Mouse (Mus musculus): ENCODE data around the gene Spon1. TPM values are rescaled to one million over a fixed set of nuclear protein-coding genes. Genes with fewer than 3 reads are reported as not detected.

Gene Spon1
- total and polyA plus RNA-seq, 3 experiments, result not detected

DNA sequence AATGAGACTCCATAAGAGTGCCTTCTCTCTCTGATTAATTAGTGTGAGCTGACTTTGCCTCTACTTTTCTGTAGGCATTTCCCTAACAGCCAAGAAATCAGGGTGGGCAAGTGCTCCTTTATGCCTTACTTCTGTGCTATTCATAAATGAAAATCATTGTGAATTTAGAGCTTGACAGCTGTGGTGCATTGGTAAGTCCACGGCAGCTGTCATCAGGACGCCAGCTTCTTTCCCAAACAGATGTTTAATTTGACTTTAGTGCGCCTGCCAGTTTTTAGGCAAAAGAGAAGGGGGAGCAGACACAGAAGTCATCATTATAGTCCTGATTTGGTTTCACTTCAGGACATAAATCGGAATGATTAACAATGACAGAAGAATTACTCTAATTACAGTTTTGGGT is 84.6 kb downstream of the Spon1 start:
- Histone ChIP-seq H3K27ac (ENCODE audit: control insufficient read depth, low read depth, low read length) (no peak overlapping the region), H3K4me1 (ENCODE audit: control insufficient read depth in 1 of 2, insufficient read depth in 2 of 2, low read length in 2 of 2) (no peaks in the 10 kb centered on the region), H3K9ac (ENCODE audit: control insufficient read depth, low read depth, low read length, poor library complexity, severe bottlenecking) (no peak overlapping the region), H3K4me3 (ENCODE audit: control insufficient read depth in 1 of 2, insufficient read depth in 1 of 2, low read depth in 2 of 2, low read length in 2 of 2) (no peak overlapping the region), H3K36me3 (ENCODE audit: control insufficient read depth in 1 of 2, insufficient read depth in 2 of 2, low read length in 2 of 2) (no peaks in the 10 kb centered on the region), H3K9me3 (replicated peaks; ENCODE audit: insufficient read depth, low read length) (no peaks in the 10 kb centered on the region), H3K79me2 (ENCODE audit: control insufficient read depth, insufficient read depth, low read length, poor library complexity) (no peaks in the 10 kb centered on the region), H3K27me3 (ENCODE audit: control insufficient read depth in 1 of 2, insufficient read depth in 2 of 2, low read length in 2 of 2) (no peaks in the 10 kb centered on the region)
- no peak for DNase-seq (ENCODE audit: low read depth, low spot score)
- TF ChIP-seq GABPA (IDR thresholded peaks at IDR 0.05; ENCODE audit: low read depth, low read length), result no peak
- no peak for TF ChIP-seq POLR2AphosphoS2 (IDR thresholded peaks at IDR 0.05; ENCODE audit: low read length)
- TF ChIP-seq ZNF384 (IDR thresholded peaks at IDR 0.05; ENCODE audit: low read depth, low read length), result no peak
- TF ChIP-seq ZC3H11A (IDR thresholded peaks at IDR 0.05; ENCODE audit: low read depth, low read length), result no peak
- no peak for TF ChIP-seq TAL1 (IDR thresholded peaks at IDR 0.05; ENCODE audit: low read length)
- TF ChIP-seq ETS1 (IDR thresholded peaks at IDR 0.05; ENCODE audit: low read depth, low read length), result no peak
- no peak for TF ChIP-seq BHLHE40 (IDR thresholded peaks at IDR 0.05; ENCODE audit: borderline replicate concordance, low read depth, low read length)
- TF ChIP-seq RAD21 (IDR thresholded peaks at IDR 0.05; ENCODE audit: low read depth, low read length), result no peak
- no peak for TF ChIP-seq TCF12 (IDR thresholded peaks at IDR 0.05; ENCODE audit: low read depth, low read length)
- TF ChIP-seq CHD1 (IDR thresholded peaks at IDR 0.05; ENCODE audit: low read depth, low read length), result no peak
- TF ChIP-seq CTCF (IDR thresholded peaks at IDR 0.05 in 2 of 3, conservative IDR thresholded peaks at IDR 0.05 in 1 of 3; ENCODE audit: control insufficient read depth in 1 of 3, insufficient read depth in 1 of 3, low read depth in 2 of 3, low read length in 3 of 3, poor library complexity in 1 of 3, severe bottlenecking in 1 of 3), result no peak
- TF ChIP-seq ZKSCAN1 (IDR thresholded peaks at IDR 0.05; ENCODE audit: low read depth, low read length), result no peak
- TF ChIP-seq USF1 (IDR thresholded peaks at IDR 0.05; ENCODE audit: low read depth, low read length), result no peak
- TF ChIP-seq JUND (IDR thresholded peaks at IDR 0.05; ENCODE audit: low read depth, low read length), result no peak
- no peak for TF ChIP-seq MXI1 (IDR thresholded peaks at IDR 0.05; ENCODE audit: low read depth, low read length)

GRCm38 (mm10) chr7:113855396-113855795 is 89.6 kb downstream of the Spon1 start:
- Histone ChIP-seq H3K9ac (ENCODE audit: control insufficient read depth, low read depth, low read length, poor library complexity, severe bottlenecking) (no peak overlapping the region), H3K27ac (ENCODE audit: control insufficient read depth, low read depth, low read length) (no peak overlapping the region), H3K79me2 (ENCODE audit: control insufficient read depth, insufficient read depth, low read length, poor library complexity) (no peaks in the 10 kb centered on the region), H3K36me3 (ENCODE audit: control insufficient read depth in 1 of 2, insufficient read depth in 2 of 2, low read length in 2 of 2) (no peaks in the 10 kb centered on the region), H3K4me3 (ENCODE audit: control insufficient read depth in 1 of 2, insufficient read depth in 1 of 2, low read depth in 2 of 2, low read length in 2 of 2) (no peak overlapping the region), H3K9me3 (replicated peaks; ENCODE audit: insufficient read depth, low read length) (no peaks in the 10 kb centered on the region), H3K27me3 (ENCODE audit: control insufficient read depth in 1 of 2, insufficient read depth in 2 of 2, low read length in 2 of 2) (no peaks in the 10 kb centered on the region), H3K4me1 (ENCODE audit: control insufficient read depth in 1 of 2, insufficient read depth in 2 of 2, low read length in 2 of 2) (no peaks in the 10 kb centered on the region)
- TF ChIP-seq TBP (IDR thresholded peaks at IDR 0.05; ENCODE audit: low read depth, low read length) (no peak), MEF2A (IDR thresholded peaks at IDR 0.05; ENCODE audit: extremely low read depth, insufficient replicate concordance, low read depth, low read length, poor library complexity, severe bottlenecking) (no peak), EP300 (IDR thresholded peaks at IDR 0.05; ENCODE audit: low read depth in 1 of 2, low read length in 2 of 2) (no peak), HCFC1 (IDR thresholded peaks at IDR 0.05; ENCODE audit: low read depth, low read length) (no peak), NRF1 (IDR thresholded peaks at IDR 0.05; ENCODE audit: insufficient read depth, low read depth, low read length, poor library complexity, severe bottlenecking) (no peak), ZMIZ1 (IDR thresholded peaks at IDR 0.05; ENCODE audit: low read depth, low read length) (no peak), NELFE (IDR thresholded peaks at IDR 0.05; ENCODE audit: low read depth, low read length) (no peak), E2F4 (IDR thresholded peaks at IDR 0.05; ENCODE audit: borderline replicate concordance, low read depth, low read length) (no peak)
- no peak for DNase-seq (ENCODE audit: low read depth, low spot score)

Measured in MEL (cell line).